Mouse (Mus musculus) cerebellum, adult 11 months (tissue): Measurements from ENCODE around the gene Hdac5.

Source experiments
- DNase-seq: peaks from one replicate; pipeline ENCODE4 v3.0.0; 2022

The Hdac5 gene

GRCm38 (mm10) chr11:102229331-102229953, 524 bp downstream of the Hdac5 start:
- no peak for DNase-seq

GRCm38 (mm10) chr11:102228646-102229268, 1.2 kb downstream of the Hdac5 start:
- no peak for DNase-seq

- DNase-seq: no peak
These were observed 1.8 kb downstream of the Hdac5 start for GRCm38 (mm10) chr11:102228191-102228545.

DNA sequence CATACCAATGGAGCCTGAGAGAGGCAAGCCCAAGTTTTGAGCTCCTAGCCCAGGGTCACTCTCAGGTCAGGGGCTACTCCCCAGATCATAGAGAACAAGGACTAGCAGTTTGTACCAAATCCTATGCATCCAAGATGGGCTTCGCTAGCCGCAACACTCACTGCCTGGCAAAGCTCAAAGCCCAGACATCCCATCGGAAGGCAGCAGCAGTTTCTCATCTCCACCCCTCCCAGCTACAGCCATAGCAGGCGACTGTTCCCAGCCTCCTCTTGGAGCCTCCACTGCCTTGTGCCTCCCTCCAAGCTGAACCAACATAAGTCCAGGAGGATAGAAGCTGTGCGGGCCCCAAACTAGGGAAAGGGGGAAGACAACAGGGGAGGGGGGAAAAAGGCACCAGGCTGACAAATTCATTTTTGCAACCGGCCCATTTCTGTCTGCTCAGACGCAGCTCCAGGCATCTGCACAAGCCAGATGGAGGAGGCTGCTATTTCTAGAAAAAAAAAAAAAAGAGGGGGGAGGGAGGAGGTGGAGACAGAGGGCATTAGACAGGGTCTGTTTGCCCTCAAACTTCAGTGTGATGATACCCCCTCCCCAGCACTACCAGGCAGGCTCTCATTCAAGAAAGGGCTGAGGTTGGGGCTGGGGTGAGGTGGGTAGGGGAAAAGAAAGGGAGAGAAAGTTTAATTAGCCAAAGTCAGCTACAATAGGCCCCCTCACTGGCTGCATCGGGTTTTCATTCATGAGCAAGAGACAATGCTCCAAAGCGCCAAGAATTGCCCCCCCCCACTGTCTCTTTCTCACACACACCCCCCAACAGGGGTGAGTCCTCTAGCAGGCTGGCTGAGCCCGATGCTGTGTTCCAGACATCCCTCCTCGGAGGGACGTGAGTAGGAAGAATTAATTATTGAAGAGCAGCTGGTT, 2.4 kb downstream of the Hdac5 start:
- DNase-seq: no peak

- DNase-seq: peak; percentile 29
These were observed 3.6 kb downstream of the Hdac5 start for GRCm38 (mm10) chr11:102226067-102226978.

GRCm38 (mm10) chr11:102225221-102225620, 4.7 kb downstream of the Hdac5 start:
- DNase-seq: no peak

GRCm38 (mm10) chr11:102224686-102225085, 5.3 kb downstream of the Hdac5 start:
- peak; percentile 41 for DNase-seq

- no peak for DNase-seq
These were observed 6.8 kb downstream of the Hdac5 start for GRCm38 (mm10) chr11:102223166-102223565.

- peak; percentile 58 for DNase-seq
These were observed 8.0 kb downstream of the Hdac5 start for GRCm38 (mm10) chr11:102221954-102222351.

- DNase-seq: no peak
These were observed 8.6 kb downstream of the Hdac5 start for GRCm38 (mm10) chr11:102221243-102221953.

DNA sequence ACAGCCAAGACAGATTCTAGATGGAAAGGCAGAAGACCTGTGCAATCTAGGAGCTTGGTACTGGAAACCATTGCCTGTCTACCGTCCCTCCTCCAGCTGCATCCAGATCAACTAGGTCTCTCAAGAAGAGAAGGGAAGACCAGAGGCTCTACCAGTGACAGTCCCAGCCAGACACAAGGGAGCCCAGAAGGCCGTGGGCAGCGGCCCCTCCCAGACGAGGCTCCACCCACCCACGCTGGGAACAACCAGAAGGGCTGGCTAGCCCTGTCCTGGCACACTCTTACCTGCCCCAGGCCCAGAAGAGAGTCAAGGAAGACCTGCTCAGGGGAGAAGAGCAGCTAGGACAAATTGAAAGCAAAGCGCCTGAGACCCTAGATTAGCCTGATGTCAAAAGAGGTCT, 9.5 kb downstream of the Hdac5 start:
- no peak for DNase-seq

DNA sequence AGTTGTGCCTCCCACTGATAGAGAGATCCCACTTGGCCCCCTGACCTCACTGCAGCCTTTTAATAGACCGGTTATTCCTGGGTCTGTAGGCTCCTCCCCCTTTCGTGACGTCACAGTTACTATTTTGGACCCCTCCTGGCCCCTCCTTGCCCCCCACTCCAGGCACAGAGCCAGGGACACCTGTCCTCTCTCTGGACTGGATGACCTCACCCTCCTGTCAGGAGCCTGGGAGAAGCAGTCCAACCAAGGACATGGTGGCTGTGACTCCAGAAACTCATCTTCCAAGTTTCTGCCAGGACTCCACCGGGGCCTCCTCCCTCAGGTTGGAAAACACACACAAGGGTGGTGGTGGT, 10.0 kb downstream of the Hdac5 start:
- peak; percentile 69 for DNase-seq

GRCm38 (mm10) chr11:102219247-102219993, 10.5 kb downstream of the Hdac5 start:
- peak; percentile 62 for DNase-seq

DNA sequence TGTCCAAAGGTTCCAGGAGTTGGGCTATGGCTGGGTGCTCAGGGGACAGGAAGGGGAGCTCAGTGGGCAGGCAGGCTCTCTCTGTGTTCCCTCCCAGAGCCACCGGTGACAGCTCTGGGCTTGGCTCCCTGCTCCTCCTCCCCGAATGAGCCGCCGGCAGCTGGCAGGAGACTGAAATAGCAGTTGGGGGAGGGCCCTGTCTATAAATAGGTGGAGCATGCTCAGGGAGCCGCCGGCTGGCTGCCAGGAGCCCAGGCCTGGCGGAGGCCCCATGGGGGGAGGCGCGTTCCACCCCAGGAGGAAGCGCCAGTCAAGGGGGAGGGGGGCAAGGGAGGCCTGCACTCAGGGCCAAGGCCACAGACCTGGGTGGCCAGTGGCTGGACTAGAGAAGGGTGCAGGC, 11.2 kb downstream of the Hdac5 start:
- peak; percentile 92 for DNase-seq

GRCm38 (mm10) chr11:102217876-102218430, 12.0 kb downstream of the Hdac5 start:
- no peak for DNase-seq

DNA sequence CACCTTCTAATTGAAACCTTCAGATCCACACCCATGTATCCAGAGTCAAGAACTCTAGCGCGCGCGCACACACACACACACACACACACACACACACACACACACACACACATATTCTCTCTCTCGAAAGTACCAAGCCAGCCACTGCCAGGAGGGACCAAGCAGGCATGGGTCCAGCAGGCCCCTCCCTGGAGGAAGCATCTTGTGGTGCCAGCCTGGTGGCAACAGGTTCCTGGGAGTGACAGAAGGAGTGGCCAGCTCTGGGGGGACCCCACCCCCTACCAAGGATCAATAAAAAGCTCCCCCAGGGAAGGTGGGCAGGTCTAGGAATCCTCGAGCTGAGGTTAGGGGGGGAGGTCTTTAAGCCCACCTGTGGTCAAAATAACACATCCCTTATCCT, 12.6 kb downstream of the Hdac5 start:
- DNase-seq: peak; percentile 55

DNA sequence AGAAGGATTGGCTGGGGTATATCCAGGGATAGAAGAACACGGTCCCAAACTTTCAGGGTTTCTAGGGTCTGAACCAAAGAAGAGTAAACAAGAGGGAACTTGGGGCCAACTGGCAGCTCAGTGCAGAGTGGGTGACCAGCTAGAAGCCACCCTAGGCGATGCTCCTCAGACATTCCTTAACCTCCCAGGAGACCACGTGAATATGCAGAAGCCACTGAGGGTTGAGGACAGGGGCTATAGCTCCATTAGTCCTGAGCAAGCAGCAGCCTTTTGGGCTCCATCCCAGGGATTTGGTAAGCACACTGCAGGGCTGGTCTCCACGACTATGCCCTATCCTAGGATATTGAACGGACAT, 13.1 kb downstream of the Hdac5 start:
- no peak for DNase-seq

- DNase-seq: peak; percentile 50
These were observed 13.7 kb downstream of the Hdac5 start for GRCm38 (mm10) chr11:102216056-102216885.

DNA sequence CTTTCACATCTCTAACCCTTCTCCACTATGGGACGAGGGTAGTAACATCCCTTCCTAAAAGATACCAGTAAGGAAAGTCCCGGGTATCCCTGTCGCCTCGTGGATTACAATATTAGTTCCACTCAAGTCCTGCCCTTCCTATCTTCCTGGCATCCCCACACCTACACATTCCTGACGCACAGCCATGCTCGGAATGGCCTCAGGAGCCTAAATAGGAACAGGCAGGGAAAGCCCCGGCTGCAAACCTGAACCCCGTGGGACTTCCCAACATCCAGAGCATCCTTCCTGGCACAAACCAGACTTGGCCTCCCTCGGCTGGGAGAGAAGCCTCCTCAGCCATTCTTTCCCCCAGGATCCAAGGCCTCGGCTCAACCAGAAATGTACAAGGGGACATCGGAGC, 14.5 kb downstream of the Hdac5 start:
- no peak for DNase-seq
